Mouse (Mus musculus): ENCODE results near the gene Slpi. TPM values are rescaled to one million over a fixed set of nuclear protein-coding genes. Genes with fewer than 3 reads are reported as not detected.

Slpi gene
- polyA plus RNA-seq (2014; fragmentation: Nextera tagmentation; extraction: Ambion mirVana), result not detected in 2 replicates

DNA sequence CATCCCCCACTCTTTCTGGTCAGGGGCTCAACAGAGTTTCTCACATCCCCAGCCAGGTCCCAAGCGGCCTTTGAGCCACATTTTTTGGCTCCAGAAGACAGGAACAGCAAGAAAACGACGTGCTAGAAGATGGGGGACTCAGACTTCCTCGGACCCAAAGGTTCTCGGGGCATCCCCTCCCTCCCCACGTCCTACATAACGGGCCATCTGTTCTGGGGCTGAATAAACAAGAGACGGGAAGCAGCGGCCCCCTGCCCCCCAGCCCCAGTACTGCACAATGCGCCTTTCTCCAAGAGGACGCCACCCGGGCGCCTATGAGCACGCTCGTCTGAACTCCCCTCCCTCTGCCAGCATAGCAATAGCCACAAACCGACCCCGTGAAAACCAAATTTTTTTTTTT lies at the start of gene Slpi:
Gene Slpi (minus strand): TSS at position 76 of the 400 bp plus-strand sequence.
- ATAC-seq (ENCODE audit: low read depth), result peak; percentile 65
- Histone ChIP-seq H3K9me3 (ENCODE audit: control insufficient read depth, low read length) (no peaks in the 10 kb centered on the region), H3K9ac (replicated peaks; ENCODE audit: low read depth, low read length) (peak within 1 kb of the TSS; percentile 52), H3K4me2 (ENCODE audit: low read depth, low read length) (peak within 1 kb of the TSS; percentile 66), H3K27ac (ENCODE audit: low read depth, low read length) (peak within 1 kb of the TSS; percentile 57; the same call in 1 of the 2 replicates), H3K4me3 (ENCODE audit: low read depth, low read length) (peak within 1 kb of the TSS; percentile 35), H3K4me1 (ENCODE audit: control insufficient read depth, insufficient read depth, low read length) (peaks cover 8% of the 10 kb centered on the region; the same call in 1 of the 2 replicates), H3K36me3 (ENCODE audit: control insufficient read depth, insufficient read depth, low read length) (no peaks in the 10 kb centered on the region), H3K27me3 (ENCODE audit: control insufficient read depth, insufficient read depth, low read length) (no peaks in the 10 kb centered on the region)
- WGBS, result 1% methylated on average over 17 of the region's 17 CpGs

DNA sequence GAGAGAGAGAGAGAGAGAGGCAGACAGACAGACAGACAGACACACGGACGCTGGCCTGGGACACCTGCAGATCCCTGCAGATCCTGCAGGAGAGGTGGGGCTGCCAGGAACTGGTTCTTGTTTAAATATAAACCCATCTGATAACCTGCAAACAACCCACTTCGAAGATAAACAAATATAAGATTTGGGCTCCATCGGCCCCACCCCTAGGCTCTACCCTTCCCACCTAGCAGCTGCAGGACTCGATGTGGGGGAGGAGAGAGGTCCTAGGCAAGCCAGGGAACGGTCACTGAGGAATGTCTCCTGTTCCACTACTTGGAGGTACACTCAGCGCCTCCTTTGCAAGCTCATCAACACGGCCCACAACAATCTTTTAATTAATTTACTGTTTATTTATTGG lies 49.4 kb upstream of the Slpi start:
- no peak overlapping the region for H3K4me3 ChIP-seq (ENCODE audit: low read depth, low read length)
- ATAC-seq (ENCODE audit: low read depth), result no peak
- WGBS, result 59% methylated on average over 8 of the region's 8 CpGs
- H3K9ac ChIP-seq (replicated peaks; ENCODE audit: low read depth, low read length), result no peak overlapping the region
- H3K36me3 ChIP-seq (ENCODE audit: control insufficient read depth, insufficient read depth, low read length), result no peaks in the 10 kb centered on the region
- H3K27me3 ChIP-seq (ENCODE audit: control insufficient read depth, insufficient read depth, low read length), result 0 out of 2 replicates have a peak, but pooled peaks cover 2% of the 10 kb centered on the region
- H3K4me1 ChIP-seq (ENCODE audit: control insufficient read depth, insufficient read depth, low read length), result peaks cover 7% of the 10 kb centered on the region; the same call in 1 of the 2 replicates
- no peak overlapping the region for H3K4me2 ChIP-seq (ENCODE audit: low read depth, low read length)
- no peaks in the 10 kb centered on the region for H3K9me3 ChIP-seq (ENCODE audit: control insufficient read depth, low read length)
- no peak overlapping the region for H3K27ac ChIP-seq (ENCODE audit: low read depth, low read length)

DNA sequence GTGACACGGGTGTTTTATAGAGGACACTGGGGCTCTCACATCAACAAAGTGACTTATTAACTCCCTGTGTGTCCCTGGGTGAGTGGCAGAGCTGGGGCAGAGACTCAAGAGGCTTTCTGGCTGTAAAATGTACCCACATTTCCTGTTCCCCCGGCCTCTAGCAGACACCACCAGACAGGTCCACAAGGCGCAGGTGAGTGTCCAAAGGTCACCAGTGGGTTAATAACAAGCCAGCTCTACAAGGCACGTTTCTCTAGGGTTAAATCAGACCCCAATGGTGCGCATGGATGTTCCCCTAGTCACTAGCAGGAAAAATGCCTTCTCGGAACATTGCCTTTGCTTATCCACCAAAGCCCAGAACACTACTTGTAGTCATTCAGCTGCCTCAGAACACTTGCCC lies 48.8 kb upstream of the Slpi start:
- Histone ChIP-seq H3K4me1 (ENCODE audit: control insufficient read depth, insufficient read depth, low read length) (peaks cover 4% of the 10 kb centered on the region; the same call in 1 of the 2 replicates), H3K36me3 (ENCODE audit: control insufficient read depth, insufficient read depth, low read length) (no peaks in the 10 kb centered on the region), H3K27me3 (ENCODE audit: control insufficient read depth, insufficient read depth, low read length) (0 out of 2 replicates have a peak, but pooled peaks cover 2% of the 10 kb centered on the region), H3K9ac (replicated peaks; ENCODE audit: low read depth, low read length) (no peak overlapping the region), H3K27ac (ENCODE audit: low read depth, low read length) (no peak overlapping the region), H3K9me3 (ENCODE audit: control insufficient read depth, low read length) (no peaks in the 10 kb centered on the region), H3K4me3 (ENCODE audit: low read depth, low read length) (no peak overlapping the region), H3K4me2 (ENCODE audit: low read depth, low read length) (no peak overlapping the region)
- ATAC-seq (ENCODE audit: low read depth), result no peak
- WGBS, result 70% methylated on average over 6 of the region's 6 CpGs

DNA sequence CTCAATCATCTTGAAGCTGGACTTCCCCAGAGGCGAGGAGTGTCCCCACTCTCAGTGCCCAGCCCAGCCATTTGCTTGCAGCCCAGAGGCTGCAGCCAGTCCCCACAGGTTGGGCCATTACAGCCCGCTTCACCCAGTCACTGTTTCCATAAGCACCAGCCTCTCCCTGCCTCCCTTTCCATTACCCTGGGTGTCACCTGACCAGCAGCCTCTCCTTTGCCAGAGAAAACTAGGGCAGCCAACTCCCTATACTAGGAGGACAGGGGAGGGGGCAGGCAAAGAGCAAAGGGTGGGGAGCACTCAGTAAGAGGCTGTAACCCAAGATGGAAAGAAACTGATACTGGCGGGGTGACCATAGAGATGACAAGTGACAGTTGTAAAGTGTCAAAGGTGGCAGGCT lies 48.1 kb upstream of the Slpi start:
- H3K4me1 ChIP-seq (ENCODE audit: control insufficient read depth, insufficient read depth, low read length), result no peaks in the 10 kb centered on the region
- no peak for ATAC-seq (ENCODE audit: low read depth)
- no peak overlapping the region for H3K27ac ChIP-seq (ENCODE audit: low read depth, low read length)
- H3K9me3 ChIP-seq (ENCODE audit: control insufficient read depth, low read length), result no peaks in the 10 kb centered on the region
- no peak overlapping the region for H3K4me2 ChIP-seq (ENCODE audit: low read depth, low read length)
- WGBS, result 63% methylated on average over 3 of the region's 3 CpGs
- no peaks in the 10 kb centered on the region for H3K27me3 ChIP-seq (ENCODE audit: control insufficient read depth, insufficient read depth, low read length)
- H3K36me3 ChIP-seq (ENCODE audit: control insufficient read depth, insufficient read depth, low read length), result no peaks in the 10 kb centered on the region
- no peak overlapping the region for H3K4me3 ChIP-seq (ENCODE audit: low read depth, low read length)
- no peak overlapping the region for H3K9ac ChIP-seq (replicated peaks; ENCODE audit: low read depth, low read length)

DNA sequence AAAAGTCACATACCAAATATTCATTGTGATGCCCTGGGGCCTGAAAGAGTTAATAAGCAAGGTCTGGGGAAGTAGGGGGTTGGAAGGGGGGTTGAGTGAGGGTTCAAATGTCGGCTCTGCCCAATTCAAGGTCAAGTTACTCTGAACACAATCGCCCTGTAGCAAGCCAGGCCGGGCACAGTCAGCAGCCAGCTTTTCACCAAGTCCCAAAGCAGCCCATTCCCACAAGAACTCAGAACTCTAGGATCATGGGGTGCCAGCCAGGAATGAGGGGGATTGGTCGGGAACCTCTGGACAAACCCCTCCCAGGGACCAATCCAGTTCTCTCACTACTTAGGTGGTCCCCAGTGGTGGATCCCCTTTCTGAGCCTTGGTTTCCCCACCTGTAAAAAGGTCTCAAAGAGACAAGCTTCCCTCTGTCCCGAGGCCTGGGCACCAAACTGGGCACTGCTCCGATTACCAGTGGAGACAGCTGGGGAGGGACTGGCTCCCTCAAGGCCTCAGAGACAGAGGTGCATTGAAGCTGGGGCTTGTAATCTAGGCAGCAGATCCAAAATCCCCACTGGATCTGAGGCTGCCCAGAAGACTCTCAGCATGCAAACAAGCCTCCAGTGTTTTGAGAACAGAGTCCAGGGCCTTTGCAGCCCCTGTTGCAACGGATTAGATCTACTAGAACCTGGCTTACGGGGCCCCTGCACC lies 47.5 kb upstream of the Slpi start:
- Histone ChIP-seq H3K4me3 (ENCODE audit: low read depth, low read length) (no peak overlapping the region), H3K27ac (ENCODE audit: low read depth, low read length) (no peak overlapping the region), H3K9me3 (ENCODE audit: control insufficient read depth, low read length) (no peaks in the 10 kb centered on the region), H3K4me2 (ENCODE audit: low read depth, low read length) (no peak overlapping the region), H3K4me1 (ENCODE audit: control insufficient read depth, insufficient read depth, low read length) (no peaks in the 10 kb centered on the region), H3K27me3 (ENCODE audit: control insufficient read depth, insufficient read depth, low read length) (no peaks in the 10 kb centered on the region), H3K36me3 (ENCODE audit: control insufficient read depth, insufficient read depth, low read length) (no peaks in the 10 kb centered on the region), H3K9ac (replicated peaks; ENCODE audit: low read depth, low read length) (no peak overlapping the region)
- WGBS, result 36% methylated on average over 8 of the region's 8 CpGs
- ATAC-seq (ENCODE audit: low read depth), result no peak

DNA sequence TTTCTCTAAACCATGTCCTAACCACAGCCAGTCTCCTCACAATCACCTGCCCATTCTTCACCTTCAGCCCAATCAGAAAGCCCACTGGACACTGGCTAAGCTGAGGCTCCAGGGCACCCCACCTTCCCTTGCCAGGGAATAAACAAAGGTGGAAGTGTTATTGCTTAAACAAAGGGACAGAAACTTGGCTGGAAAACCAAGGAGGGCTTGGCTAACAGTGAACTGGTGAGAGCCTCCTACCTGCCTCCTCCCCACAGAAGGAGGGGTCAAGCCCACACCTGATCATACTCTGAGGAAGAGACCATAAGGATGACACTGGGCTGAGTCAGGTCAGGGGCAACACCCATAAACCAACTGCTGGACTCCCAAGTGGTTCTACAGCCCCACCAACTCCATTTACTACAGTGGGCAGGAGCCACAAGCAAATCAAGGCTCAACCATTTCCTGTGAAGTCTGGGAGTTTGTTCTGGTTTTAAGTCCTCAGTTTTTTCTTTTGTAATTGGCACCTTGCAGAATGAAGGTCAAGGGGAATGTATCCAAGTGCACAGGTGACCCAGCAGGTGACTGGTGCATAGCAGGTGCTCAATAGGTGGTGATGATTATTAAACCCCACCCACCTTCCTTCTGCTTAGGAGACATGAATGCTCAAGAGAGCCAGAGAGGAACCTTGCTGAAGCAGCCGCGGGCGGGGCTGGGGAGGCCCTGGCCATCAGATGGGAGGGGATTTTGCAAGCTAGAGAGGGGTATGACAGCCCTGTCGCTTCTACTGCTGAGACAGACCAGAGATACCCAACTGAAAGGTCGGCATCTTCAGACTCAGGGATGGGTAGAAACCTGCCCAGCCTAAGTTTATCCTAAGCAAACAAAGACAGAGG lies 46.6 kb upstream of the Slpi start:
- Histone ChIP-seq H3K27ac (ENCODE audit: low read depth, low read length) (no peak overlapping the region), H3K4me3 (ENCODE audit: low read depth, low read length) (no peak overlapping the region), H3K4me1 (ENCODE audit: control insufficient read depth, insufficient read depth, low read length) (no peaks in the 10 kb centered on the region), H3K27me3 (ENCODE audit: control insufficient read depth, insufficient read depth, low read length) (no peaks in the 10 kb centered on the region), H3K36me3 (ENCODE audit: control insufficient read depth, insufficient read depth, low read length) (no peaks in the 10 kb centered on the region), H3K4me2 (ENCODE audit: low read depth, low read length) (no peak overlapping the region), H3K9ac (replicated peaks; ENCODE audit: low read depth, low read length) (no peak overlapping the region), H3K9me3 (ENCODE audit: control insufficient read depth, low read length) (no peaks in the 10 kb centered on the region)
- 55% methylated on average over 5 of the region's 5 CpGs for WGBS
- ATAC-seq (ENCODE audit: low read depth), result no peak

DNA sequence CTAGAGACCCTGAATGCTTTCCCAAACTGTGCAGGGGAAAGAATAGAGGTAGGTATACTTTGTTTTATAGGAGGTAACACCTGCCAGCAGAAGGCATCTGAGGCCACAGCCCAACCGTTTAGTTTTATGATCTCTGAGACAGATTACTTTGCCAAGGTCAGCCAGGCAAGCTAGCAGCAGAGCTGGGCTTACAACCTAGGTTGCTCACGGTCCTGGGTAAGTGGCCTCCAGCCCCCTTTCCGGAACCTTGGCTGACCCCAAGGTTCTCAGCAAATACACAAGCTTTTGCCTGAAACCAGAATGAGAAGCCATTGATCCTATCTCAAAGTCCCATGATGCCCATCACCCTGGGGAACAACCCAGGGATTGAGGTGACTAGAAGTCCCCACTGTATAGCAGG lies 45.8 kb upstream of the Slpi start:
- Histone ChIP-seq H3K4me3 (ENCODE audit: low read depth, low read length) (no peak overlapping the region), H3K27ac (ENCODE audit: low read depth, low read length) (no peak overlapping the region), H3K27me3 (ENCODE audit: control insufficient read depth, insufficient read depth, low read length) (no peaks in the 10 kb centered on the region), H3K9ac (replicated peaks; ENCODE audit: low read depth, low read length) (no peak overlapping the region), H3K9me3 (ENCODE audit: control insufficient read depth, low read length) (no peaks in the 10 kb centered on the region), H3K36me3 (ENCODE audit: control insufficient read depth, insufficient read depth, low read length) (no peaks in the 10 kb centered on the region), H3K4me1 (ENCODE audit: control insufficient read depth, insufficient read depth, low read length) (no peaks in the 10 kb centered on the region), H3K4me2 (ENCODE audit: low read depth, low read length) (no peak overlapping the region)
- ATAC-seq (ENCODE audit: low read depth), result no peak
- 60% methylated on average over 3 of the region's 3 CpGs for WGBS

DNA sequence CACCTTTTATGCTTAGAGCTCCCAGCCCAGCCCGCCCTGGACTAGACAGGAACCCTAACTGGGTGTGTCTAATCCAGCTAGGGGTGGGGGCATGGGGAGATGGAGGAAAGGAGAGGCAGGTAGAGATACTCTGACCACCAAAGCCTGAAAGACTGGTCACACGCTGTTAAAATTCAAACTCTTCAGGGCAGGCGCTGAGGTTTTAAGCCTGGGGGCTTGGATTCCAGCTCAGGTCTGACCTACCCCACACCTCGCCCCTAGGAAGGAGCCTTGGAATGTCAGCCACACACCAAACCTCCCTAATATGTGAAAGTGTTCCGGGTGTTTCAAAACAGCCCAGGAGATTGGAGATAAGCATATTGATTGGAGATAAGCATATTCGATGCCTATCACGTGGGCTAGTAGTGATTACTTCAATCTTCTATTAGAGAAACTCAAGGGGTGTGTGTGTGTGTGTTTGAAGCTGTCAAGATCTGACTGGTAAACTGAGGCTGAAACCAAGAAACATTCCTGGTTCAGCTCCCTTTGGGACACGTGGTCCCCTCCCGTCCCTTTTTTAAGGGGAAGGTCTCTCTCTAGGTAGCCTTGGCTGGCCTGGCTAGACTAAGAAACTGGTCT lies 44.5 kb upstream of the Slpi start:
- Histone ChIP-seq H3K36me3 (ENCODE audit: control insufficient read depth, insufficient read depth, low read length) (no peaks in the 10 kb centered on the region), H3K9ac (replicated peaks; ENCODE audit: low read depth, low read length) (no peak overlapping the region), H3K4me2 (ENCODE audit: low read depth, low read length) (no peak overlapping the region), H3K27me3 (ENCODE audit: control insufficient read depth, insufficient read depth, low read length) (no peaks in the 10 kb centered on the region), H3K9me3 (ENCODE audit: control insufficient read depth, low read length) (no peaks in the 10 kb centered on the region), H3K27ac (ENCODE audit: low read depth, low read length) (no peak overlapping the region), H3K4me1 (ENCODE audit: control insufficient read depth, insufficient read depth, low read length) (no peaks in the 10 kb centered on the region), H3K4me3 (ENCODE audit: low read depth, low read length) (no peak overlapping the region)
- no peak for ATAC-seq (ENCODE audit: low read depth)
- WGBS, result 87% methylated on average over 9 of the region's 9 CpGs
